Mouse (Mus musculus) ES-E14 (cell line): Measurements from ENCODE around the gene Slc25a40.

ENCODE experiments used
- HCFC1 ChIP-seq: IDR thresholded peaks from 2 replicates; pipeline ENCODE4 v1.6.1; 2012; ENCODE audit warnings: low read length, inconsistent platforms, borderline replicate concordance; ENCODE audit not compliant: insufficient read depth
- MAFK ChIP-seq: IDR thresholded peaks from 2 replicates; pipeline ENCODE4 v1.6.1; 2014; ENCODE audit warnings: mild to moderate bottlenecking, low read depth, low read length, inconsistent platforms; ENCODE audit not compliant: insufficient read depth
- ZC3H11A ChIP-seq: IDR thresholded peaks from 2 replicates; pipeline ENCODE4 v1.6.1; 2012; ENCODE audit warnings: low read depth, mild to moderate bottlenecking, inconsistent platforms, low read length, borderline replicate concordance
- ZNF384 ChIP-seq: IDR thresholded peaks from 2 replicates; pipeline ENCODE4 v1.6.1; 2012; ENCODE audit warnings: low read depth, low read length, inconsistent platforms

- no peak for TF ChIP-seq ZNF384
- no peak for TF ChIP-seq MAFK
- TF ChIP-seq HCFC1: no peak
- no peak for TF ChIP-seq ZC3H11A
Observed at GRCm38 (mm10) chr5:8439095-8439494, 16.4 kb downstream of the Slc25a40 start.
